Mouse (Mus musculus) cerebellum, postnatal 25 days (tissue): Measurements from ENCODE around the gene Khdrbs1.
"Not testable (repeated sequence)": the region's sequence is repeated elsewhere in the genome, so short reads cannot be mapped to it uniquely, and the experiment has no call there.

Source experiments
- DNase-seq, 2 experiments: peaks; one replicate each; pipeline ENCODE4 v3.0.0; 2021; ENCODE audit warnings: mixed read lengths in 2 of 2

The Khdrbs1 gene

DNA sequence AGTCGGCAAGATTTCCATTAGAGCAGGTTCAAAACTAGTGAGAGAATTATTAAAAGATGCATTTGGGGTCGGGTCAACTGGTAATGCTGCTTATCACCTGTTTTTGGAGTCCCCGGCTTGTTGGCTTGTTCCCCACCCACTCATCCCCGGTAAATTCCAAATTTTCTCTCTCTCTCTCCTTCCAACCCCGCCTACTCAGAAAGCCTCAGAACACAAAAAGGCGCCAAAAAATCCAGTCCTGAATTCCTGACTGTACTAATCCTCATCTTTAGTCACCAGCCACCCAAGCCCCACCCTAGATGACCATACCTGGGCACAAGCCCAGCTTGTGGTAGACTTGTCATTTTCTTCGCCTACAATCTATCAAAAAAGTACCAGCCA, 897 bp upstream of the Khdrbs1 start:
- DNase-seq = peak in 1 of 2 experiments; percentile 21

- DNase-seq = no peak
Measured at GRCm38 (mm10) chr4:129741974-129742231, 200 bp downstream of the Khdrbs1 start.

DNA sequence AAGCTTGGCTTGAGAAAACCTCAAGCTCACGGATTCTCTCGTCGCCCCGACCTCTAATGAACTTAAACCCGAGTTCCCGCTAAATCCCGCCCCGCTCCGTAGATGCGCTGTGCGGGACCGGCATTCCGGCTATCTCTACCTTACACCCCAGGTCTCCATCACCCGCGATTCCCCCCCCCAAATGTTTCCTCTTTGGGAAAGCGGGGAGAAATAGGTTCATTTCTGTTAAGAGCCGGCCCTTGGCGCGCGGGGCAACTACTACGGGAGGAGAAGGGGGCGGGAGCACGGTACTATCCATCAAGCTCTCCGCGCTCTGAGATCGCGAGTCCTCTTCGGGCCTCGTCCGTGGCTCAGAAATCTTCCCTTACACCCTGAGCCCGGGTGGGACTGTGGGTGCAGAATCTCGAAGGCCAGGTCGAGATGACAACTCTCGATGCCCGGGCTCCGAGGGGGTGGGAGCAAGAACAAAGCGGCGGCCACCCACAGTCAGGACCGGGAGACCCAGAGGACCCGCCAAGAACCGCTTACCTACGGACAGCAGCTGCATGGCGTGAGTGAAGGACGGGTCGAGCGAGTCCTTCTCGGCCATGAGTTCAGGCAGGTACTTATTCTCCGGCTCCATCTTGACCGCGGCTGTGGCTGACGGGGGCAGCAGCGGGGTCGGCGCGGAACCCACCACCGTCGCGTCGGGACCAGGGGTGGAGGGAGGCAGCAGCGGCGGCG, 691 bp downstream of the Khdrbs1 start:
- DNase-seq = peak; percentile 47 to 54

DNA sequence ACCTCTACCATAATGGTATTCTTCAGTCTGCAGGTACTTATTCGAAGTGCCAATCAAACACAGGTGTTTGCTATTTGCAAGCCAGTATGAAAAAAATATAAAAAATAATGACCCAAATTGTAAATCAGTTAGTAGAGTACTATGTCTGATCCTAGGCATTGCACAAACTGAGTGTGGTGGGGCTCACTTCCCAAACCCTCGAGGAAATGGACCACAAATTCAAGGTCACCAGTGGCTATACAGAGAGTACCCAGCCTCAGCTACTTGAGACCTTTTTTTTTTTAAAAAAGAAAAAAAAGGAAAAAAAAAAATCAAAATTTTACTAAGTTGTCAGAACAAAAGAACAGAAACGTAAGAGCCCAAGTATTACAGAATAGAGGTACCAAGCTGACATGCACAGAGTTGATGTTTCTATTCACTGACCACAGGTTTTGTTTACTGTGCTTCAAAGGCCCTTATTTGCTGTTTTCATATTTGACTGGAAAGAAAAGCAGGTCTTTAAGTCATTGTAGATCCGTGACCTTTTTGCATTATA, 2.9 kb downstream of the Khdrbs1 start:
- no peak for DNase-seq

- no peak for DNase-seq
Measured at GRCm38 (mm10) chr4:129736173-129736572, 5.9 kb downstream of the Khdrbs1 start.

GRCm38 (mm10) chr4:129735485-129735884, 6.6 kb downstream of the Khdrbs1 start:
- not testable (repeated sequence) for DNase-seq

- no peak for DNase-seq
Measured at GRCm38 (mm10) chr4:129731423-129731822, 10.7 kb downstream of the Khdrbs1 start.

DNA sequence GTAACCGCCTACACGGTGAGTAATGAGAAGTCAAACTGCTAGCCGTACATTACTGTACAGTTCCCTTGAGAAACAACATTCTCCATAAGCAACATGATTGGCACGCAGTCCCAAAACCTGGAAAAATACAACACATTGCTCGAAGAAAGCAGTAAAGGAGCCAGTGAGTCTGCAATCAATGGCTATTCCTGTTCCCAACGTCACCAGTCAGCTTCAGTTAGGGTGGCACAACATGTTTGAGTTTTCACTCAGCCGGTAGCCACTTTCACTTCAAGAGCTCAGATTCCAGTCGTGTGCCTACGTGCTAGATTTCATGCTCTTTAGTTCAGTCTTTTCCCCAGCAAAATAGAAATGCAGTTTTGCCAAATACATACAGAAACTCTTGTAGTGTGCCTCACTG, 25.8 kb downstream of the Khdrbs1 start:
- no peak for DNase-seq

- no peak for DNase-seq
Measured at GRCm38 (mm10) chr4:129709486-129710129, 32.5 kb downstream of the Khdrbs1 start.

GRCm38 (mm10) chr4:129706750-129707149, 35.4 kb downstream of the Khdrbs1 start:
- DNase-seq = no peak

DNA sequence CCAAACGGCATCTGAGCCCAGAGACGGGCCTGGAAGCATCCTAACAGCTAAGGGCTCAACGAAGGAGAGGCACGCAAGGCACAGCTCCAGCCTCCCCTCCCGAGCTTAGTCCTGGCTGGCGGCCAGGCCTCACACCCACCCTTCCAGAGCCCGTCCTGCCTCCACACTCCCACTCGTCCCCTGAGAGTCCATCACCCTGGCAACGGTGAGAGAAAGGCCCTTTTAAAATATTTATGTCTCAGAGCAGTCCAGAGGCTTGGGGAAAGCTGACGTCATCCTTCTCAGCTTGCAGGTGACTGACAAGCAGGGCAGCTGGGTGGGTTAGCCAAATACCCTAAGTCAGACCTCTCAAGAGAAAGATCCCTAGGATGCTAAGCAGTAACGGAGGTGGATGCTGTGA, 39.6 kb downstream of the Khdrbs1 start:
- DNase-seq = peak; percentile 30 to 45

DNA sequence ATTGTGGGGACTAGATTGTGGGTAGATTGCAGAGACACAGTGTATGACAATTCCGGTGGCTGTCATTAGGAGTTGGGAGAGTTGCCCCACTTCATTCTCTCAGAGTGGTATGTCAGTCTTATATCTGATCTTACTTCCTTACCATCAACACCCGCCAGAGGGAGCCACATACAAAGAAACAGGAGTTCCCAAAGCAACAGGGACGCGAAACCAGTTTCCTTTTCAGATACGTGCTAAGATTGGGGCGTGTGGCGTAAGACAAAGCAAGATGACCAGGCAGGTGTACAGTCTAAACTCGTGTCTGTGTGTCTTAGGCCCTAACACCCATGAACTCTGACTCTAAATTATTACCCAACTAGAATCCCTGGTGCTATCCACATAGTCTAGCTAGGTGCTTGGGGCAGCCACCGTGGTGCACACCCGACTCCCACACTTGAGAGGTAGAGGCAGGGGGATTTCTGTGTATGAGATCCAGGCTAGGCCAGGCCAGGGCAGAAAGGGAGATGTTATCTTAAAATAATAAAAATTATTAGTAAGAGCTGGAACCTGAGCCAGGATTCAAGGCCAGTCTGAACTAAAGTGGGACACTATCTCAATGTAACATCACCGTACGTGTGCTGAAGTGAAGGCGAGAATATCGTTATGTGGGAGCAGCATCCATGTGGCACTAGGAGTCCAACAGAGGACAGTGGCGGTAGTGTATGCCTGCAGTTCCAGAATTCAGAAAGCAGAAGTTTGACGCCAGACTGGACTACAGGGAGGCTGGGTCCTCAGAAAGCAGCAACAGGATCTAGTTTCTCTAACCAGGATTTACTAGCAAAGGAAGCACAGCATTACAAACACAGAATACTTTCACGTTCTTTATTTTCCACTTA, 40.4 kb downstream of the Khdrbs1 start:
- peak; percentile 76 to 90 for DNase-seq

DNA sequence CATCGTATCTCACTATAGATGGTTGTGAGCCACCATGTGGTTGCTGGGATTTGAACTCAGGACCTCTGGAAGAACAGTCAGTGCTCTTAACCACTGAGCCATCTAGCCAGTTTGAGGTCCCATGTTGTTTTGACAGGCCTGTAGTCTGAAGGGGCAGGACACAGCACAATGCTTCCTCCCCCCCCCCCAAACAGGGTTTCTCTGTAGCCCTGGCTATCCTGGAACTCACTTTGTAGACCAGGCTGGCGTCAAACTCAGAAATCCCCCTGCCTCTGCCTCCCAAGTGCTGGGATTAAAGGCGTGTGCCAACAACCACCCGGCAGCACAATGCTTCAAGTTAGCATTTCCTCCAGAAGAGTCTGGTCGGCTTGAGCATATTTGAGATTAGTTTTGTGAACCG, 41.4 kb downstream of the Khdrbs1 start:
- not testable (repeated sequence) for DNase-seq

- DNase-seq = no peak
Measured at GRCm38 (mm10) chr4:129700216-129700615, 41.9 kb downstream of the Khdrbs1 start.

GRCm38 (mm10) chr4:129697191-129697590, 44.9 kb downstream of the Khdrbs1 start:
- no peak for DNase-seq

GRCm38 (mm10) chr4:129696158-129696985, 45.7 kb downstream of the Khdrbs1 start, which contains the start of gene Tmem39b:
Gene Tmem39b (minus strand): TSS chr4:129696838.
- peak; percentile 94 to 95 for DNase-seq

DNA sequence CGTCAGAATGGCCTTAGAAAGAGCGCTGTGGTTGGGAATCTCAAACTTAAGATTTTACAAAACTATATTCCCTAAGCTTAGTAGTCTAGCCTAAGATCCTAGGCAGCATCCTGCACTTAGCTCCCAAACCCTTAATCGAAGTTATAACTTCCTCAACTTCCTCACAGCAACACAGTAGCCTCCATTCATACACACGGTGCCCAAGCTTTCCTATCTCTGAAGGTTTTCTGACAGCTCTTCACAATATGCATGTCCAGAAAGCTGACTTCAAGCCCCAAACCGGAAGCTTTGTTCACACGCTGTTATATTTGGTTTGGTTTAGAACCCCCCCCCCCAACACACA, 46.3 kb downstream of the Khdrbs1 start:
- DNase-seq = no peak

- DNase-seq = no peak
Measured at GRCm38 (mm10) chr4:129684531-129684930, 57.6 kb downstream of the Khdrbs1 start.

DNA sequence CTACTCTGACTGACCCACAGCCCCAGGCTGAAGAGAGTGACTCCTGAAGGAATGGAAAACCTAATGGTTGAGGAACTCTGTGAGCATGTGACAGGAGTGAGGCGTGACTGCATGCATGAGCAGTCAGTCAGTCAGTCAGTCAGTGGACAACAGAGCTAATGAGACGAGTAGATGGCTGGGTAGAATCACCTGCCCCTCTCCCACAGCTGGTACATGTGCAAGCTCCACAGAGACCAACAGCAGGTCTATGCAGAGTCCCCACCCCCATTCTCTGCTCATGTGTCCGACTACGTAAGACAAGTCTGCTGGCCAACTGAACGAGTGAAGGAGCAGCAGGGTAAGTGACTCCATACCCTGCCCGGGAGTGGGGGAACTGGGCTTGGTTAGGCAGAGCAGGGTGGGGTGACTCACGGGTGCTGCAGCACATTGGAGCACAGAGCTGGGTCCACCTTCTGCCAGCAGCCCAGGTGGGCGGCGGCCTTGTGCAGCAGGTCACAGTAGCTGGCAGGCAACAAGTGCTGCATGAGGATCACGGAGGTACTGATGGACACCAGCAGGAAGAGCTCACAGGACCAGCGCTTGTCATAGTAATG, 58.1 kb downstream of the Khdrbs1 start:
- no peak for DNase-seq

DNA sequence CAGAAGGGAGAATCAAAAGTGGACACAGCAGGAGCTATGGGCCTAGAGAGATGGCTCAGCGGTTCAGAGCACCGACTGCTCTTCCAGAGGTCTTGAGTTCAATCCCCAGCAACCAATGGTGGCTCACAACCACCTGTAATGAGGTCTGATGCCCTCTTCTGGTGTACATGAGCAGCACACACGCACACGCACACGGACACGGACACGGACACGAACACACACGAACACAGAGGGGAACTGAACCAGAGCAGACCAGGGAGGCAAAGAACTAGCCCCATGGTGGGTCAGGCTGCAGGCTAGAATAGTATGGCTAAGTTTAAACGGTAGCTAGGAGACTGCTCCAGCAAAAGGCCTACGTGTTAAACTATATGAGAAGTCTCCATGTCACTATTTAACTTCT, 60.3 kb downstream of the Khdrbs1 start:
- DNase-seq = no peak

DNA sequence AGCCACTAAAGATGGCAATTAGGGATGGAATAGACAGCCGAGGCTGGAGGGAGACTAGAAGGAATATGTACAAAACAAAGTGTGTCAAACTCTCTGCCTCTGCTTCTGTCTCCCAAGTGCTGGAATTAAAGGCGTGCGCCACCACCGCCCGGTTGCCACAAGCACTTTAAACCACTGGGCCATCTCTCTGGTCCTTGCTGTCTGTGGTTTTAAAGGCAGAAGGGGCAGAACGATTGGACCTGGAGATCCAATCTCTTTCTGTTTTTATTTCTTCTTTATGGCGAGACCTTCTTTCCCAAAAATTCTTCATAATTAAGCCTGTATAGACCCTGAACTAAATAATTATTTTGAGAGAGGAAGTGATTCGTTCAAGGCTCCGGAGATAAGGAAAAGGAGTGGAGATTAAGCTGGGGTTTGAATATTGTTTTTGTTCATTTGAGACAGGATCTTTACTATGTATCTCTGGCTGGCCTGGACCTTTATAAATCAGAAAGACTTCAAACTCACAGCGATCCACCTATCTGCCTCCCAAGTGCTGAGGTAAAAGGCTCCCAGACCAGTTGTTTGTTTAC, 69.1 kb downstream of the Khdrbs1 start:
- DNase-seq = no peak
